Mouse (Mus musculus) liver, postnatal 0 days (tissue): Measurements from ENCODE around the gene Tmed1.

Experiments used
- CTCF ChIP-seq: sonication (generic); IDR thresholded peaks from 2 replicates; pipeline ENCODE4 v1.5.1; 2016; ENCODE audit warnings: antibody characterized with exemption, low read depth
- EP300 ChIP-seq: IDR thresholded peaks from 2 replicates; pipeline ENCODE4 v1.6.1; 2016; ENCODE audit warnings: antibody characterized with exemption, low read depth, mild to moderate bottlenecking

- TF ChIP-seq CTCF (no peak), EP300 (no peak)
These were observed 11.7 kb downstream of the Tmed1 start for GRCm38 (mm10) chr9:21498284-21498902.
